Mouse (Mus musculus): ENCODE data around the gene Phldb3. TPM values are rescaled to one million over a fixed set of nuclear protein-coding genes. Genes with fewer than 3 reads are reported as not detected.

Gene Phldb3
- total and polyA plus RNA-seq, 3 experiments: 6.4 to 10.8 TPM; not detected in 1

GRCm38 (mm10) chr7:24659737-24660357, 49.3 kb downstream of the Phldb3 start:
- no peak for DNase-seq (ENCODE audit: low read depth, low spot score)
- Histone ChIP-seq H3K79me2 (ENCODE audit: control insufficient read depth, insufficient read depth, low read length, poor library complexity) (no peaks in the 10 kb centered on the region), H3K4me3 (ENCODE audit: control insufficient read depth in 1 of 2, insufficient read depth in 1 of 2, low read depth in 2 of 2, low read length in 2 of 2) (no peak overlapping the region), H3K36me3 (ENCODE audit: control insufficient read depth in 1 of 2, insufficient read depth in 2 of 2, low read length in 2 of 2) (peaks cover 0 to 5% of the 10 kb centered on the region in 2 experiments; a peak in 2 of 4 replicates), H3K4me1 (ENCODE audit: control insufficient read depth in 1 of 2, insufficient read depth in 2 of 2, low read length in 2 of 2) (peaks cover 0 to 7% of the 10 kb centered on the region in 2 experiments; a peak in 2 of 4 replicates), H3K27ac (ENCODE audit: control insufficient read depth, low read depth, low read length) (no peak overlapping the region), H3K27me3 (ENCODE audit: control insufficient read depth in 1 of 2, insufficient read depth in 2 of 2, low read length in 2 of 2) (no peaks in the 10 kb centered on the region), H3K9ac (ENCODE audit: control insufficient read depth, low read depth, low read length, poor library complexity, severe bottlenecking) (no peak overlapping the region), H3K9me3 (replicated peaks; ENCODE audit: insufficient read depth, low read length) (no peaks in the 10 kb centered on the region)
- TF ChIP-seq TCF12 (IDR thresholded peaks at IDR 0.05; ENCODE audit: low read depth, low read length) (no peak), SMC3 (IDR thresholded peaks at IDR 0.05; ENCODE audit: low read depth, low read length) (no peak), JUND (IDR thresholded peaks at IDR 0.05; ENCODE audit: low read depth, low read length) (no peak), POLR2AphosphoS5 (IDR thresholded peaks at IDR 0.05; ENCODE audit: borderline replicate concordance, low read depth, low read length) (no peak), MXI1 (IDR thresholded peaks at IDR 0.05; ENCODE audit: low read depth, low read length) (no peak)

- H3K27ac ChIP-seq (ENCODE audit: control insufficient read depth, low read depth, low read length): peak overlapping the region; percentile 88
- H3K79me2 ChIP-seq (ENCODE audit: control insufficient read depth, insufficient read depth, low read length, poor library complexity): no peaks in the 10 kb centered on the region
- no peaks in the 10 kb centered on the region for H3K9me3 ChIP-seq (replicated peaks; ENCODE audit: insufficient read depth, low read length)
- no peaks in the 10 kb centered on the region for H3K27me3 ChIP-seq (ENCODE audit: control insufficient read depth in 1 of 2, insufficient read depth in 2 of 2, low read length in 2 of 2)
- H3K4me3 ChIP-seq (ENCODE audit: control insufficient read depth in 1 of 2, insufficient read depth in 1 of 2, low read depth in 2 of 2, low read length in 2 of 2): peak overlapping the region; percentile 53 to 62
- H3K4me1 ChIP-seq (ENCODE audit: control insufficient read depth in 1 of 2, insufficient read depth in 2 of 2, low read length in 2 of 2): peaks cover 0 to 7% of the 10 kb centered on the region in 2 experiments; a peak in 2 of 4 replicates
- peak; percentile 91 for DNase-seq (ENCODE audit: low read depth, low spot score)
- peak overlapping the region; percentile 62 for H3K9ac ChIP-seq (ENCODE audit: control insufficient read depth, low read depth, low read length, poor library complexity, severe bottlenecking)
- peaks cover 0 to 5% of the 10 kb centered on the region in 2 experiments; a peak in 2 of 4 replicates for H3K36me3 ChIP-seq (ENCODE audit: control insufficient read depth in 1 of 2, insufficient read depth in 2 of 2, low read length in 2 of 2)
- peak in 1 of 2 experiments; percentile 26; a peak in 3 of 4 replicates for TF ChIP-seq EP300 (IDR thresholded peaks at IDR 0.05; ENCODE audit: low read depth in 1 of 2, low read length in 2 of 2)
- no peak; the same call in 1 of the 2 replicates for TF ChIP-seq ZMIZ1 (IDR thresholded peaks at IDR 0.05; ENCODE audit: low read depth, low read length)
- TF ChIP-seq MYC (IDR thresholded peaks at IDR 0.05; ENCODE audit: low read depth, low read length): no peak
- TF ChIP-seq BHLHE40 (IDR thresholded peaks at IDR 0.05; ENCODE audit: borderline replicate concordance, low read depth, low read length): no peak
- TF ChIP-seq ETS1 (IDR thresholded peaks at IDR 0.05; ENCODE audit: low read depth, low read length): peak; percentile 18; the same call in 1 of the 2 replicates
- TF ChIP-seq GATA1 (IDR thresholded peaks at IDR 0.05; ENCODE audit: low read depth, low read length): peak; percentile 63
- peak; percentile 61 for TF ChIP-seq TBP (IDR thresholded peaks at IDR 0.05; ENCODE audit: low read depth, low read length)
- TF ChIP-seq TCF12 (IDR thresholded peaks at IDR 0.05; ENCODE audit: low read depth, low read length): peak; percentile 29
- TF ChIP-seq E2F4 (IDR thresholded peaks at IDR 0.05; ENCODE audit: borderline replicate concordance, low read depth, low read length): no peak
- no peak for TF ChIP-seq POLR2AphosphoS5 (IDR thresholded peaks at IDR 0.05; ENCODE audit: borderline replicate concordance, low read depth, low read length)
- TF ChIP-seq NRF1 (IDR thresholded peaks at IDR 0.05; ENCODE audit: insufficient read depth, low read depth, low read length, poor library complexity, severe bottlenecking): no peak
- no peak for TF ChIP-seq ZKSCAN1 (IDR thresholded peaks at IDR 0.05; ENCODE audit: low read depth, low read length)
- peak; percentile 51 for TF ChIP-seq MAX (IDR thresholded peaks at IDR 0.05; ENCODE audit: low read length)
- TF ChIP-seq KAT2A (conservative IDR thresholded peaks at IDR 0.05; ENCODE audit: low read depth, low read length): no peak
- no peak for TF ChIP-seq MYB (IDR thresholded peaks at IDR 0.05; ENCODE audit: low read depth, low read length)
- TF ChIP-seq ELF1 (IDR thresholded peaks at IDR 0.05; ENCODE audit: low read depth, low read length): peak; percentile 74
- 0 out of 2 replicates have a peak, but pooled peaks have one; percentile 12 for TF ChIP-seq SIN3A (IDR thresholded peaks at IDR 0.05; ENCODE audit: low read length)
- no peak for TF ChIP-seq CHD2 (IDR thresholded peaks at IDR 0.05; ENCODE audit: low read length)
- TF ChIP-seq HCFC1 (IDR thresholded peaks at IDR 0.05; ENCODE audit: low read depth, low read length): 0 out of 2 replicates have a peak, but pooled peaks have one; percentile 17
- no peak for TF ChIP-seq UBTF (IDR thresholded peaks at IDR 0.05; ENCODE audit: borderline replicate concordance, insufficient read depth, low read depth, low read length)
- peak; percentile 30; the same call in 1 of the 2 replicates for TF ChIP-seq TAL1 (IDR thresholded peaks at IDR 0.05; ENCODE audit: low read length)
- no peak; the same call in 1 of the 2 replicates for TF ChIP-seq POLR2AphosphoS2 (IDR thresholded peaks at IDR 0.05; ENCODE audit: low read length)
- no peak for TF ChIP-seq CHD1 (IDR thresholded peaks at IDR 0.05; ENCODE audit: low read depth, low read length)
- no peak for TF ChIP-seq MEF2A (IDR thresholded peaks at IDR 0.05; ENCODE audit: extremely low read depth, insufficient replicate concordance, low read depth, low read length, poor library complexity, severe bottlenecking)
- TF ChIP-seq MAFK (IDR thresholded peaks at IDR 0.05; ENCODE audit: borderline replicate concordance, low read depth, low read length): no peak
These were observed 50.7 kb downstream of the Phldb3 start for GRCm38 (mm10) chr7:24661118-24661904.
